Mouse (Mus musculus) c-Kit-positive CD71-positive TER-119-negative erythroid progenitor cells, embryonic 14.5 days (primary cell): Measurements from ENCODE around the gene Bin2.

ENCODE experiments used
- DNase-seq: peaks from one replicate; pipeline ENCODE4 v3.0.0-alpha.2; 2013; ENCODE audit warnings: low read depth

The Bin2 gene

GRCm38 (mm10) chr15:100681770-100682169 lies 12.4 kb upstream of the Bin2 start:
- DNase-seq = no peak

- DNase-seq = no peak
Observed at GRCm38 (mm10) chr15:100680381-100680780, 11.0 kb upstream of the Bin2 start.

- no peak for DNase-seq
Observed at GRCm38 (mm10) chr15:100679005-100679404, 9.7 kb upstream of the Bin2 start.

DNA sequence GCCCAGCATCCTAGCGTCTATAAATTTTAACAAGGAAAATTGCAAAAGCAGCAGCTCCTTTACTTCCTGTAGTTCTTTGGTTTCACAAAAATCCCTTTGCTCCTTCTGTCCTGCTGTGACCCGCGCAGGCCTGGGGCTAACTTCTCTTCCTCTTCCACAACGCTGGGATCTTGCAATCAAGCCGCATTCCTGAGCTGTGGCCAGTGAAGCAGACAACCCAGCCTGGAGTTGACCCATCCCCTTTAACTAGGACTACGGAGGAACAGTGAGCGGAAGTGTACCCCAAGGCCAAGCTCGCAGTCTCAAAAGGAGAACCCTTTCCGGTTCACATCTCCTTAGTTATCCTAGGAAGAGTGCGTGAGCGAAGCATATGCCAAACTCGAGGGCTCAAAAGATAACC lies 9.2 kb upstream of the Bin2 start:
- no peak for DNase-seq

GRCm38 (mm10) chr15:100677675-100678074 lies 8.3 kb upstream of the Bin2 start:
- DNase-seq = no peak

GRCm38 (mm10) chr15:100676521-100676920 lies 7.2 kb upstream of the Bin2 start:
- no peak for DNase-seq

GRCm38 (mm10) chr15:100675486-100675885 lies 6.1 kb upstream of the Bin2 start:
- no peak for DNase-seq

- no peak for DNase-seq
Observed at GRCm38 (mm10) chr15:100674566-100674965, 5.2 kb upstream of the Bin2 start.

GRCm38 (mm10) chr15:100673585-100674391 lies 4.4 kb upstream of the Bin2 start:
- no peak for DNase-seq

DNA sequence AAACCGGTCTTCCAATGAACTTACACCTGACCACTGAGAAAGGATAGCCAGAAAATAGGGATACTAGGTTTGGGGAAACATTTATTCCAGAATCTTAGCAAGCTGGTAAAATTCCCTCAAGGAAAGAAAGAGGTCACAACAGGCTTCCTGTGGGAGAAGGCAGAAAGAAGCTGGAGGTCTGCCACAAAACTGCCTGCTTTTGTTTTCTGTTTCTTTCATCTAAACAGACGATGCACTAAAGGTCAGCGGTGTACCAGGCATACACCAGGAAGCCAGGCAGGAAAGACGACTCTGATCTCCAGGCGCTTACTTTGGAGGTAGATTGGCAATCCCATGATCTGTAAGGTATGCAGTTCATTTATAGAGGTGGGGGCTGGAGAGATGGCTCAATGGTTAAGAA lies 1.5 kb upstream of the Bin2 start:
- DNase-seq = no peak

- no peak for DNase-seq
Observed at GRCm38 (mm10) chr15:100670004-100670403, 651 bp upstream of the Bin2 start.

DNA sequence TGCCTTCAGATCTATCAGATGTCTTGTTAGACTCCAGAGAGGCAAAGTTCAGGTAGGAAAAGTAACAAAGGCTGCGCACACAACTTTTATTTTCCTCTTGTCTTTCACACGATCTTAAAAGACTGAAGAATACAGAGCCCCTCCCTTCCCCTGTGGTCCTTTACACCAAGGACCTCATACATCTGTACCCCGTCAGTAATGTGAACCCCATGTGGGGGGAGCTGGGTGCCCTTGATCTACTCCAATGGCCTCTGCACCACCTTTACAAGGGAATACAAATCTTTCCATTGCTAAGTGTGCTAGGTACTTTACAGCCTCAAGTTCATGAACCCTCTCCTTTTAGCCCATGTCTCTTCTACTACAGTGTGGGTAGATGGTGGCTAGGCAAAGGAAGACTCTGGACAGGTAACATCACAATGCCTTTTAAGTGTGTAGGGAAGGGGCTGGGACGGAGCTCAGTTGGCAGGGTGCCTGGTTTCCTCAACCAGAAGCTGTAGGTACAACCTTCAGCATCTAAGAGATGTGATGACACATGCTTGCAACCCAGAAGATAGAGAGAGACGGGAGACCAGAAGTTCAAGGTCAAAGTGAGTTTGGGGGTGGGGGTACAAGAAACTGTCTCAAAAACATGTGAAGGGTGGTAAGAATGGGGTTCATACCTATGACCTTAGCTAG lies 1.3 kb downstream of the Bin2 start:
- no peak for DNase-seq

- no peak for DNase-seq
Observed at GRCm38 (mm10) chr15:100667420-100667819, 1.9 kb downstream of the Bin2 start.

DNA sequence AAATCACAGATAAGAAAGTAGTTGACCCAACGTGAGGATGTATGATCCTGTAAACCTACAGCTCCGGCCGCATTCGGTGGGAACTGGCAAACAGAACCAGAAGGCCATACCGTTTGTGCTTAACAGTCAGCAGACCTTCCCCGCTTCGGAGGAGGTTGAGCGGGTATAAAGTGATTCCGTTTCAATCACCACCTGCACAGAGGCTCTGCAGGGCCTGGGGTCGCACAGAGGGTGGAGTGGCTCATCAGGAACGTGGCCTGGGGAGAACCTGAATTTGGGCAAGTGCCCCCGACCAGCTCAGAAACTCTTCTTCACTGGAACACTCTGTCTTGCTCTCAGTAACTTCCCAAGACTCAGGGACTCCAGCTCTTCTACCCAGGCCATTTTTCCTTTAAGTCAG lies 2.5 kb downstream of the Bin2 start:
- no peak for DNase-seq

- no peak for DNase-seq
Observed at GRCm38 (mm10) chr15:100666219-100666696, 3.1 kb downstream of the Bin2 start.

GRCm38 (mm10) chr15:100665411-100666218 lies 3.7 kb downstream of the Bin2 start:
- no peak for DNase-seq

- DNase-seq = no peak
Observed at GRCm38 (mm10) chr15:100664813-100665274, 4.5 kb downstream of the Bin2 start.

DNA sequence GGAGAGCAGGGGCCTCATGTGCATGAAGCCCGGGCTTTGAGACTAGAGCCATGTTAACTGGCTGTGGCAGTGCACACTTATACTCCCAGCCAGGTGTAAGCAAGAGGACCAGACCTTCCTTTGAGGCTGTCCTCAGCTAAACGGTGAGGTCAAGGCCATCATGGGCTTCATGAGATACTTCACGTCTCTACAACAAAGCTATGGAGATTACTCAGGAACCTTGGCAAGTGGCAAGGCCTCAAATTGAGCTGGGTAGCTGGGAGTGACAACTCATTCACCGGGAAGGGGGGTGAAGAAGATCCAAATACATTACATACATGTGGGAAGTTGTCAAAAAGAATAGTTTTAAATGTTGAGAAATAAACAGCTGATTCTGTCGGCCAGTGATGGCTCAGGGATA lies 8.5 kb downstream of the Bin2 start:
- no peak for DNase-seq

DNA sequence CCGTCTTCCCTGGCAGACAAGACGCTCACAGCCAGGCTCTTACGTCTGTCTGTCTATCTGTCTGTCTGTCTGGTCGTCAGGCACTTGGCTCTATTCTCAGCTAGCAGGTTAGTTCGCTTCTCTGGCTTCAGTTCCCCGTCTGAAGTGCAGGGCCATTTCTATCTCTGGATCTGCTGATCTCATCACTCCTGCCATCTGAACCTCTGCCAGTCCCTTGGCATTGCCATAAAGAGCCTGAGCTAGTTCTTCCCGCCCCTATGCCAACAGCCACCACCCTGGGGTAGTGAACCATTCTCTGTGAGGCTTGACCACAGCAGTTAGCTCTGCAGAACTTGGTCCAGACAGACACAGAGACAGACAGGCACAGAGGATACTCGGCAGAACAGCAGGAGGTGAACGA lies 9.0 kb downstream of the Bin2 start:
- no peak for DNase-seq

DNA sequence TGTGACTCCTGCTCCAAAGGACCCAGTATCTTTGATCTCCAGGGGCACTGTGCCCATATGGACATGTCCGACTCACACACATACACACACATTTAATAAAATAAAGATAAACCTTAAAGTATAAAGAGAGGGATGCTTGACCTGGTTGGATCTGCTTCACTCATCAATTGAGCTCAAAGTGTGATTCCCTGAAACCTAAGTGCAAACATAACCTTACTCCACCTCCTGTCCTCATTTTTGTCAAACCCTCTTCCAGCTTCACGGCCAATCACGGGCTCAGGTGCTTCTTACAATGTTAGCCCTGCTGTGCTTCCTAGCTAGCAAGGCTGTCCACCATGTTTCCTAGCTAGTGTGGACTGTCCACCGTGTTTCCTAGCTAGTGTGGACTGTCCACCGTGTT lies 14.2 kb downstream of the Bin2 start:
- no peak for DNase-seq

GRCm38 (mm10) chr15:100654271-100654670 lies 15.1 kb downstream of the Bin2 start:
- no peak for DNase-seq

DNA sequence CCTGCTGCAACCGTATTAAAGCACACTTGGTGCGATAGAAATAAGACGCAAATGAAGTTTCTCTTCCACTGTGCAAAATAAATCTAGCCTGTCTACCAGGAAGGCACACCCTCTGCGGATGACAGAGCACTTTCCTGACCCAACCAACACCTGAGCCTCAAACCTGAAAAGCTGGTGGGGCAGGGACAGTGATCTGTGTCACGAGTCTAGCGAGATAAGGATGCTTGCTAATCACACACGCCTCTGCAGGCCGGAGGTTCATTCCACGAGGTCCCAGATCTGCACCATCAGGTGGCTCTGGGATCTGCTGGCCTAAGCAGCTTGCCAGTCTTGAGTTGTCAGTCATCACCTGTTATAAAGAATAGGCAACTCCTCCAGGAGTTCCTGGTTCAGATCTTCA lies 17.7 kb downstream of the Bin2 start:
- no peak for DNase-seq

- no peak for DNase-seq
Observed at GRCm38 (mm10) chr15:100650111-100650510, 19.2 kb downstream of the Bin2 start.
